Mouse (Mus musculus) spleen, postnatal 36 days (tissue): ENCODE measurements around the gene Ddit4l.
"Not testable (repeated sequence)": the region's sequence is repeated elsewhere in the genome, so short reads cannot be mapped to it uniquely, and the experiment has no call there.

Experiments used
- DNase-seq, 2 experiments: peaks; one replicate each; pipeline ENCODE4 v3.0.0; 2022; ENCODE audit warnings: low spot score in 2 of 2, mixed read lengths in 1 of 2

The Ddit4l gene

DNA sequence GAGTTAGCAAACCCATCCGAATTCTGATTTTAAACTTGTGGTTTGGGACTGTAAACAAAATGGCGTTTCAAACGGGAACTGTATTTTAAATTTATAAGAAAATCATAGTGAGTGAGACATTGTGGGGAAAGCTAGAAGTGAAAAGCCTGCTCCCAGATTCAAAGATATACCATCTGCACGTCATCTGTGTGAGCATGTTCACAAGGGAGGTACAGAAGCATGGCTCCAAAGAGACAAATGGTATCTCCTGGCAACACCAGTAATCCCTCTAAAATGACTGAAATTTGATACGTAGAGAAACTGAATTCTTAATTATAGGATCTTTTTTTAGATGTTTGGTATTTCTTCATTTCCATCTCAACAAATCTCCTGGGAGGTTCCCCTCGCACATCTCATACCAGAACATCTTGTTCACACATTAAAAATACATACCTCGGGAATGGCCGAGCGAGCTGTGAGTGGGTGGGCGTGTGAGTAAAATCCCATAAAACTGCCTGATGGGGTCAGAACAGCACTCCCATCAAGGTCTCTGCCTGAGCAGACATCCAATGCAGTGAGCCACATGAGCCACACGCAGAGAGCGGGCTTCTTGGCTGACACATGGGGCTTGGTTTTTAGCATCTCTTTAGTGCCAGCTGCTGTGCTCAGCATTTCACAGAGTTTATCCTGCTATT, 26.2 kb downstream of the Ddit4l start:
- DNase-seq, result no peak

DNA sequence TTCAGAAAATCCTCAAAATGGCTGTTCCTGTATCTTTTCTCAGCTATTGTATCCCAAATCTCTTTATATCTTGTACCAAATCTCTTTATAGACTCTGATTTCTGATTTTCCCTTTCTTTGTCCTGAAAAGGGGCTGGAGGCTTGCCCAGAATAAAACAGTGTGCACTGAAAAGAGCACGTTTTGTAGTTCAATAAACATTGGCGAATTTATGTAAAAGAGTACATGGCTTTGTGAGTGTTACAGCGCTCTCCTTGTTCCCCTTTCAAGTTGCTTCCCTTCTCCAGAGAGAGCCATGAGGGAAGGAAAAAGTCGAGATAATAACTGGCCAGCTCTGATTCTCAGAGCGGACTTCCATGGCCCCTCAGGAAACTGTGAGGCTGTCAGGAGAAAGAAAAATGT, 27.7 kb downstream of the Ddit4l start:
- no peak for DNase-seq

DNA sequence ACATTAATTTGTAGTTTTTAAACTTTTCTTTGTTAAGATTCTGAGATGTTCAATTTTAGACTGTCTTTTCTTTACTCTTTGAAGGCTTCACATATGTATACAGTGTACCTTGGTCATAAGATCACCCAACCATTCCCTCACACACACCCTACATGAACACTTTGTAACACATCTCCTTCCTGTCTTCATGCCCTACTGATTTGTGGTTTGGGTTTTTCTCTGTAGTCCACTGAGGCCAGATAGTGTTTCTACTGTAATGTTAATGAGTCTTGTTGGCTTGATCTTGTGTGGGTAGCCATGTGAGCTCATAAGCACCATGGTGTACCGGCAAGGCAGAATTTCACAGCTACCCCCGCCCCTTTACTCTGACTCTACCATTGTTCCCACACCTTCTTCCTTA, 31.4 kb downstream of the Ddit4l start:
- DNase-seq, result peak in 1 of 2 experiments; percentile 3

DNA sequence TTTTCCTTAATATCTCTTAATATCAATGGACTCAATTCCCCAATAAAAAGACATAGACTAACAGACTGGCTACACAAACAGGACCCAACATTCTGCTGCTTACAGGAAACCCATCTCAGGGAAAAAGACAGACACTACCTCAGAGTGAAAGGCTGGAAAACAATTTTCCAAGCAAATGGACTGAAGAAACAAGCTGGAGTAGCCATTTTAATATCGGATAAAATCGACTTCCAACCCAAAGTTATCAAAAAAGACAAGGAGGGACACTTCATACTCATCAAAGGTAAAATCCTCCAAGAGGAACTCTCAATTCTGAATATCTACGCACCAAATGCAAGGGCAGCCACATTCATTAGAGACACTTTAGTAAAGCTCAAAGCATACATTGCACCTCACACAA, 49.8 kb downstream of the Ddit4l start, which contains the start of gene Gm21962:
Gene Gm21962, plus strand, starts transcription at position 301 of the 400 bp plus-strand sequence.
- DNase-seq, result not testable (repeated sequence)
